Mouse (Mus musculus): ENCODE results near the gene Rgl3. TPM values are rescaled to one million over a fixed set of nuclear protein-coding genes. Genes with fewer than 3 reads are reported as not detected.

Rgl3 gene
- polyA plus RNA-seq, 1 experiment from 2014 or later, result 1.9 TPM

DNA sequence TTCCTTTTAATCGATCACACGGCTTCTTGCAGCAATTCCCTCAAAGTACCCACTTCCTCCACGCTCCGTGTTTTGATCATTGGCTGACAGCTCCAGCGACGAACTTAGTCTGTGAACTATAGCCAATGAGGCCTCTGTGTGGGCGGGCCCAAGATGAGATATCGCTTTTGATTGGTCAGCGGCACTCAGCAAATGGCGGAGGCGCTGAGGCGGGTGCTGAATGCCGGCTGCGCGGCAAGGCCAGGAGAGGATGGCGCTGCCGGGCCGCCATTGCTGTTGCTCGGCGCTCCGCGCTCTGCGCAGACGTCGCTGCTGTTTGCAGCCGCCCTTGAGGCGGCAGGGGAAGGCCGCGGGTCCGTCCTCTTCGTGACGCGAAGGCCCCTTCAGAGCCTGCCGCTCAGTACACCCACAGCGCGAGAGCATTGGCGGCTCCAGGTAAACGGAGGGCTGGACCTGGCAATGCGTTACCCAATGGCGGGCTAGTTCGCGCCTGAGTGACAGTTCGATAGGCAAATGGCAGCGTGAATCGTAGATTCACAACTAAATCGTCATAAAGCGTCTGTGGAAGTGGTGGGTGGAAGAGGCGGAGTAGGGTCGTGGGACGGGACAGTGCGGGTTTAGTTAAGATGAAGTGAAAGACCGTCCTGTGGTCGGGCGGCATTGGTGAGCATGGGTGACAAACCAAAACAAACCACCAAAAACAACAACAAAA lies 33.5 kb downstream of the Rgl3 start, which contains the start of gene Swsap1:
Gene Swsap1, plus strand, starts transcription at position 186 of the 712 bp plus-strand sequence.
- ATAC-seq (ENCODE audit: low FRiP score), result peak; percentile 98
- Histone ChIP-seq H3K9me3 (replicated peaks) (0 out of 2 replicates have a peak, but pooled peaks cover 3% of the 10 kb centered on the region), H3K36me3 (no peaks in the 10 kb centered on the region), H3K27ac (peak within 1 kb of the TSS; percentile 92), H3K9ac (peak within 1 kb of the TSS; percentile 80), H3K27me3 (peaks cover 20% of the 10 kb centered on the region), H3K4me1 (peaks cover 16% of the 10 kb centered on the region), H3K4me2 (replicated peaks) (peak within 1 kb of the TSS; percentile 60), H3K4me3 (peak within 1 kb of the TSS; percentile 65)
- under 1% methylated on average over 54 of the region's 54 CpGs for WGBS

DNA sequence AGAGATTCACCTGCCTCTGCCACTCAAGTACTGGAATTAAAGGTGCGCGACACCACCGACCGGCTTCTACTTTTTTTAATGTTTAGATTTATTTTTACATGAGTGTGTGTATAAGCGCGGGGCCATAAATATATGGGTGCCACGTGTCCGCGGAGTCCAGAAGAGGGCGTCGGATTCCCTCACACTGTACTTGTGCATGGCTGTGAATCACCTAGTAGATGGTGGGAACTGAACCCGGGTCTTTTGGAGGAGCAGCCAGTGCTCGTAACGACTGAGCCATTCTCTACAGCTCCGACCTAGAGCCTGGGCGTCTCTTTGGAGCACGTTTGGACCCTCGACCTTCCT lies 34.0 kb downstream of the Rgl3 start:
- Histone ChIP-seq H3K4me2 (replicated peaks) (peak overlapping the region; percentile 59), H3K4me3 (peak overlapping the region; percentile 65), H3K27me3 (peaks cover 17% of the 10 kb centered on the region), H3K27ac (peak overlapping the region; percentile 92), H3K36me3 (no peaks in the 10 kb centered on the region), H3K4me1 (peaks cover 16% of the 10 kb centered on the region), H3K9me3 (replicated peaks) (0 out of 2 replicates have a peak, but pooled peaks cover 3% of the 10 kb centered on the region), H3K9ac (peak overlapping the region; percentile 80)
- WGBS, result 3% methylated on average over 18 of the region's 18 CpGs
- ATAC-seq (ENCODE audit: low FRiP score), result peak; percentile 72

DNA sequence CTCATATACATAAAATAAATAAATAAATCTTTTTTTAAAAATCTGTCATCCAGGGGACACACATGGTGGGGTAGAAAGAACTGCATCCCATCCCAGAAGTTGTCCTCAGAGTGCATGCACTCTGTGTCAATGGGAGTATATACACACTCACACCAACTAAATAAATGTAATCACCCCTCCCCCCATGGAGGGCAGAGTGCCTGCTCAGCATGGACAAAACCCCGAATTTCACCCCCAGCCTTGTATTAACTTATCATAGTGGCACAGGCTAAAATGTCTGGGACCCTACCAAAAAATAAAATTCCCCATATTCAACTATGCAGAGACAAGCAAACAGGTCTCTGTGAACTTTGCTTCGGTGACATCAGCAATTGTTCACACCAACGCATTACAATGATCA lies 34.6 kb downstream of the Rgl3 start:
- 83% methylated on average over 3 of the region's 3 CpGs for whole genome bisulfite sequencing
- Histone ChIP-seq H3K9me3 (replicated peaks) (0 out of 2 replicates have a peak, but pooled peaks cover 3% of the 10 kb centered on the region), H3K4me3 (no peak overlapping the region), H3K27me3 (peaks cover 13% of the 10 kb centered on the region), H3K4me1 (peaks cover 16% of the 10 kb centered on the region), H3K9ac (no peak overlapping the region), H3K36me3 (no peaks in the 10 kb centered on the region), H3K4me2 (replicated peaks) (peak overlapping the region; percentile 59; the same call in 1 of the 2 replicates), H3K27ac (no peak overlapping the region)
- no peak for ATAC-seq (ENCODE audit: low FRiP score)

DNA sequence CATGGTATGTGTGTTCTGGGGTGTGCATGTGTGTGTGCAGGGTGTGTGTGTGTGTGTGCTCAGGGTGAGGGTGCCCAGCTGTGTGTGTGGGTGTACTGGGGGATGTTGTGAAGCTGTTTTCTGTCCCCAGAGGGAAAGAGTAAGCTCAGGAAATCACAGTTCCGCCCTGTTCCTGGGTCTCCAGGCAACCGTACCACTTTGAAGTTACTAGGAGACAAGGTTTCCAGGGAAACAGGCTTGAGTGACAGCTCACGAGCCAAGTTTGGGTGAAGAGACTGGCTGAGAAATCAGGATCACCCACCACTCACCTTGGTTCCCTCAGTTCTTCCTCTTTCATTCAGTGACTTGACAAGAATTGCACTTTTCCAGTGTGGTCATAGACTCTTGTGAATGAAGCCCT lies 35.6 kb downstream of the Rgl3 start:
- Histone ChIP-seq H3K4me1 (peaks cover 16% of the 10 kb centered on the region), H3K27ac (no peak overlapping the region), H3K9me3 (replicated peaks) (0 out of 2 replicates have a peak, but pooled peaks cover 3% of the 10 kb centered on the region), H3K4me3 (no peak overlapping the region), H3K36me3 (no peaks in the 10 kb centered on the region), H3K9ac (no peak overlapping the region), H3K27me3 (0 out of 2 replicates have a peak, but pooled peaks cover 5% of the 10 kb centered on the region), H3K4me2 (replicated peaks) (no peak overlapping the region)
- WGBS, result 19% methylated on average over 3 of the region's 3 CpGs
- ATAC-seq (ENCODE audit: low FRiP score), result no peak

GRCm38 (mm10) chr9:21951977-21952376 lies 37.3 kb downstream of the Rgl3 start:
- 88% methylated on average over 3 of the region's 3 CpGs for WGBS
- Histone ChIP-seq H3K4me1 (peaks cover 24% of the 10 kb centered on the region), H3K27ac (no peak overlapping the region), H3K4me3 (no peak overlapping the region), H3K4me2 (replicated peaks) (no peak overlapping the region), H3K27me3 (peaks cover 20% of the 10 kb centered on the region), H3K9ac (no peak overlapping the region), H3K9me3 (replicated peaks) (0 out of 2 replicates have a peak, but pooled peaks cover 3% of the 10 kb centered on the region), H3K36me3 (peaks cover 5% of the 10 kb centered on the region; the same call in 1 of the 2 replicates)
- no peak for ATAC-seq (ENCODE audit: low FRiP score)

DNA sequence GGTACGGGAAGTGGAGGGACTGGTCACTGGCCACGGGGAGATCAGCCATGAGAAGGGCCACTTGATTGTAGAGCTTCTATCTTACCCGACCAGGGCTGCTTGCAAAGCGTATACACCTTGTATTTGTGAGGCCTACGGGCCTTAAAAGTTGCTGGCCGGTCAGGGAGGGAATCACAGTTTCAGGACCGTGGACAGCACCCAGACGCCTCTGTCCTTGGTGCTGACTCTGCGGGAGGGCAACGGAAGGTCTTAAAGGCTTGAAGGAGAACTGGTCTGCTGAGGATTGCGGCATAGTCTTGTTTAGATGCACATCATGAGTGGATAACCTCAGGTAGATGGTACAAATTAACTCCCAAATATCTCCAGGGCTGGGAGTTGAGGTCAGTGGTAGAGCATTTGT lies 38.9 kb downstream of the Rgl3 start:
- Histone ChIP-seq H3K27ac (no peak overlapping the region), H3K36me3 (peaks cover 5% of the 10 kb centered on the region; the same call in 1 of the 2 replicates), H3K9me3 (replicated peaks) (0 out of 2 replicates have a peak, but pooled peaks cover 3% of the 10 kb centered on the region), H3K4me1 (peaks cover 20% of the 10 kb centered on the region), H3K4me2 (replicated peaks) (no peak overlapping the region), H3K4me3 (no peak overlapping the region), H3K27me3 (peaks cover 28% of the 10 kb centered on the region), H3K9ac (no peak overlapping the region)
- no peak for ATAC-seq (ENCODE audit: low FRiP score)
- WGBS, result 25% methylated on average over 11 of the region's 11 CpGs

DNA sequence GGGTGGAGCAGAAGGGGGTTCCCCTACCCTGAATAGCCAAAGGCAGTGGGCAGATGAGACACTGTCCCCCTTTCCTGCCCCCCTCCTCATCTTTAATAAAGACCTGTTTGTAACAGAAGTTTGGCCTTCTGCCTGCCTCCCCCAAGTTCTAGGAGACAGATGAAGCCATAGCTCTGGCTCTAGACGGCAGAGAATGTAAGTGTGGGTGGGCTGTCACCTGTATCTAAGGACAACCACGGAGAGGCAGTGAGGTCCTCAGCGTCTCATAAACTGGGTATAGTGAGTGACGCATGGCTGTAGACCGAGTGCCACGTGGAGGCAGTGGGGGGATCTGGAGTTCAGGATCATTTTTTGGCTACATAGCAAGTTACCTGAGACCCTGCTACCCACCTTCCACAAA lies 40.5 kb downstream of the Rgl3 start:
- Histone ChIP-seq H3K4me2 (replicated peaks) (no peak overlapping the region), H3K9ac (no peak overlapping the region), H3K36me3 (peaks cover 8% of the 10 kb centered on the region; the same call in 1 of the 2 replicates), H3K4me3 (no peak overlapping the region), H3K9me3 (replicated peaks) (0 out of 2 replicates have a peak, but pooled peaks cover 3% of the 10 kb centered on the region), H3K27me3 (peaks cover 28% of the 10 kb centered on the region), H3K4me1 (peaks cover 21% of the 10 kb centered on the region), H3K27ac (no peak overlapping the region)
- no peak for ATAC-seq (ENCODE audit: low FRiP score)
- 67% methylated on average over 6 of the region's 6 CpGs for WGBS

DNA sequence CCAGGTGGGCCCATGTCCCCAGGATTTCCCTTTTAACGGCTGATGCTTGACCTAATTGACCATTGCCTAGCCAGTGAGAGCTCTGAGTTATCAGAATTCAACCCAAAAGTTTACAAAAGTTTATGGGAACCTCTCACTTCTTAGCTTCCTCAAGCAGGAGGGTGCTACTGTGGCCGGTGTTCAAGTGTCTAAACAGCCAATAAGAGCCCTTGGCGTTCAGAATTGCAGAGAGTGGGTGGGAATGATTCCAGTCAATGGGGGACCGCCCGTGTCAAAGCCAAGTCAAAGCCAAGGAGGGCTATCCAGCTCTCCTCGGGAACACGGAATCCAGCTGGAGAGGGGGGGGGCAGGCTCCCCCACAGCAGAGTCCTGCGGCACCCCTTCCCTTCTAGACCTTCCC lies 41.1 kb downstream of the Rgl3 start:
- no peak for ATAC-seq (ENCODE audit: low FRiP score)
- no peak overlapping the region for H3K4me3 ChIP-seq
- peaks cover 8% of the 10 kb centered on the region; the same call in 1 of the 2 replicates for H3K36me3 ChIP-seq
- H3K9me3 ChIP-seq (replicated peaks), result 0 out of 2 replicates have a peak, but pooled peaks cover 3% of the 10 kb centered on the region
- 64% methylated on average over 8 of the region's 8 CpGs for WGBS
- H3K27me3 ChIP-seq, result peaks cover 35% of the 10 kb centered on the region
- no peak overlapping the region for H3K27ac ChIP-seq
- peaks cover 15% of the 10 kb centered on the region for H3K4me1 ChIP-seq
- no peak overlapping the region for H3K9ac ChIP-seq
- H3K4me2 ChIP-seq (replicated peaks), result no peak overlapping the region

DNA sequence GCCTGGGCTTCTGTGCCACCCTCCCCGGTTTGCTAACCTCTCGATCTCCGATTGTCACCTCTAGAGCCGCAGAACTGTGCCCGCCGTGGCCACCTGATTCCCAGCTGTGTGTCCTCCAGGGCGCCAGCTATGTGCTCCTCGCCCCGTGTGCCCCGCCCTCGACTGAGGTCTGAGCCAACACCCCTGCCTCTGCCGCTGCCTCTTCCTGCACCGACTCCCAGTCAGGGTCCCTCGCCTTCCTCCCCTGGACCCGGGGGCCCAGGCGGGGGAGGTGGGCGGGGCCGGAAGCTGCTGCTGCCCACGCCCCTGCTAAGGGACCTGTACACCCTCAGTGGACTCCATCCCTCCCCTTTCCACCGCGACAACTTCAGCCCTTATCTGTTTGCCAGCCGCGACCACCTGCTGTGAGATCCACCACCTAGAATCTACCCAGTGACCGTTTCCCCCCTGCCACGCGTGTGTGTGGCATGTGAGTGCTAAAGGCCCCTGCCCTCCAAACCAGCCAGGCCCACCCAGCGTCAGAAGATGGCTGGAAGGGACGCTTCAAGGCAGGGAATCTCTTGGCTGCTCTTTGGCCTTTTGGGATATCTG lies 41.6 kb downstream of the Rgl3 start:
- Histone ChIP-seq H3K4me1 (peaks cover 14% of the 10 kb centered on the region), H3K4me2 (replicated peaks) (peak overlapping the region; percentile 22; the same call in 1 of the 2 replicates), H3K27me3 (peaks cover 36% of the 10 kb centered on the region), H3K9ac (no peak overlapping the region), H3K36me3 (peaks cover 8% of the 10 kb centered on the region; the same call in 1 of the 2 replicates), H3K4me3 (no peak overlapping the region), H3K27ac (no peak overlapping the region), H3K9me3 (replicated peaks) (0 out of 2 replicates have a peak, but pooled peaks cover 3% of the 10 kb centered on the region)
- WGBS, result 7% methylated on average over 28 of the region's 28 CpGs
- no peak for ATAC-seq (ENCODE audit: low FRiP score)

- Histone ChIP-seq H3K4me3 (no peak overlapping the region), H3K4me1 (peaks cover 16% of the 10 kb centered on the region), H3K36me3 (peaks cover 19% of the 10 kb centered on the region), H3K27ac (no peak overlapping the region), H3K4me2 (replicated peaks) (no peak overlapping the region), H3K9ac (no peak overlapping the region), H3K27me3 (peaks cover 31% of the 10 kb centered on the region), H3K9me3 (replicated peaks) (no peaks in the 10 kb centered on the region)
- no peak for ATAC-seq (ENCODE audit: low FRiP score)
- WGBS, result 20% methylated on average over 23 of the region's 23 CpGs
Observed at GRCm38 (mm10) chr9:21944267-21944666, 45.0 kb downstream of the Rgl3 start.

GRCm38 (mm10) chr9:21943638-21944037 lies 45.6 kb downstream of the Rgl3 start:
- Histone ChIP-seq H3K9me3 (replicated peaks) (no peaks in the 10 kb centered on the region), H3K4me3 (no peak overlapping the region), H3K4me1 (peaks cover 18% of the 10 kb centered on the region), H3K9ac (no peak overlapping the region), H3K27ac (no peak overlapping the region), H3K4me2 (replicated peaks) (no peak overlapping the region), H3K27me3 (peaks cover 31% of the 10 kb centered on the region), H3K36me3 (peaks cover 19% of the 10 kb centered on the region)
- WGBS, result 59% methylated on average over 12 of the region's 12 CpGs
- ATAC-seq (ENCODE audit: low FRiP score), result no peak

DNA sequence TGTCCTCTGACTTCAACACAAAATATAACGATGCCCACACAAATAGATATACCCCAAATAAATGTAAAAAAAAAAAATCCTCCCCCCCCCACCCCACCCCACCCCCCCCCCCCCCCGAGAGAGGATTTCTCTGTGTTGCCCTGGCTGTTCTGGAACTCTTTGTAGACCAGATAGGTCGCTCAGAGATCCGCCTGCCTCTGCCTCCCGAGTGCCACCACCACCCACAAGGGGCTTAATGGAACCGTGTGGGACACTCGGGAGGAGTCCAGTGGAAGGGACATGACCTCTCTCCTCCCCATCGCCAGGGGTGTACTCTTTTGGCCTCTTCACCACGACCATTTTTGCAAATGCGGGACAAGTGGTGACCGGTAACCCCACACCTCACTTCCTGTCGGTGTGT lies 46.2 kb downstream of the Rgl3 start:
- H3K27me3 ChIP-seq, result peaks cover 26% of the 10 kb centered on the region
- no peaks in the 10 kb centered on the region for H3K9me3 ChIP-seq (replicated peaks)
- H3K4me1 ChIP-seq, result peaks cover 24% of the 10 kb centered on the region
- ATAC-seq (ENCODE audit: low FRiP score), result 0 out of 2 replicates have a peak, but pooled peaks have one; percentile 3
- H3K4me3 ChIP-seq, result no peak overlapping the region
- no peak overlapping the region for H3K4me2 ChIP-seq (replicated peaks)
- 80% methylated on average over 11 of the region's 12 CpGs for WGBS
- peaks cover 19% of the 10 kb centered on the region for H3K36me3 ChIP-seq
- no peak overlapping the region for H3K27ac ChIP-seq
- H3K9ac ChIP-seq, result no peak overlapping the region

Measured in hindbrain, embryonic 12.5 days (tissue).